Mouse (Mus musculus) urinary bladder, postnatal 10 days (tissue): ENCODE measurements around the gene Stat3.

ENCODE experiments used
- DNase-seq: peaks from one replicate; pipeline ENCODE4 v3.0.0; 2022; ENCODE audit warnings: low spot score

Stat3 gene

GRCm38 (mm10) chr11:100924386-100924919, 14.9 kb downstream of the Stat3 start:
- no peak for DNase-seq

- DNase-seq: no peak
Measured at GRCm38 (mm10) chr11:100920887-100921624, 18.3 kb downstream of the Stat3 start.

- DNase-seq: no peak
Measured at GRCm38 (mm10) chr11:100918007-100918406, 21.3 kb downstream of the Stat3 start.

- DNase-seq: no peak
Measured at GRCm38 (mm10) chr11:100916432-100916971, 22.8 kb downstream of the Stat3 start.

- no peak for DNase-seq
Measured at GRCm38 (mm10) chr11:100915063-100915462, 24.3 kb downstream of the Stat3 start.

- no peak for DNase-seq
Measured at GRCm38 (mm10) chr11:100914415-100914814, 24.9 kb downstream of the Stat3 start.

- no peak for DNase-seq
Measured at GRCm38 (mm10) chr11:100912401-100913155, 26.8 kb downstream of the Stat3 start.

- DNase-seq: no peak
Measured at GRCm38 (mm10) chr11:100908567-100908966, 30.8 kb downstream of the Stat3 start.

GRCm38 (mm10) chr11:100908112-100908511, 31.2 kb downstream of the Stat3 start:
- DNase-seq: no peak

- DNase-seq: no peak
Measured at GRCm38 (mm10) chr11:100906885-100907284, 32.5 kb downstream of the Stat3 start.

GRCm38 (mm10) chr11:100905929-100906328, 33.4 kb downstream of the Stat3 start:
- no peak for DNase-seq

- DNase-seq: no peak
Measured at GRCm38 (mm10) chr11:100904580-100905351, 34.6 kb downstream of the Stat3 start.

- DNase-seq: no peak
Measured at GRCm38 (mm10) chr11:100898441-100899199, 40.7 kb downstream of the Stat3 start.

- DNase-seq: no peak
Measured at GRCm38 (mm10) chr11:100897294-100898231, 41.8 kb downstream of the Stat3 start.

GRCm38 (mm10) chr11:100896078-100896477, 43.3 kb downstream of the Stat3 start:
- DNase-seq: no peak

GRCm38 (mm10) chr11:100894146-100894918, 45.0 kb downstream of the Stat3 start:
- DNase-seq: no peak

GRCm38 (mm10) chr11:100893482-100893881, 45.9 kb downstream of the Stat3 start:
- DNase-seq: peak; percentile 61

GRCm38 (mm10) chr11:100892435-100892834, 46.9 kb downstream of the Stat3 start:
- DNase-seq: no peak
